Comparison of ENCODE assay signal across 10 mouse cellular contexts in genomic region chr8:72189417-72190214, GRCm38 (mm10). TPM values are rescaled to one million over a fixed set of nuclear protein-coding genes. Genes with fewer than 3 reads are reported as not detected.
DNase-seq lines count a peak whose midpoint lies in the region; ATAC-seq and TF ChIP-seq lines count a peak whose summit lies in the region.
"Had no signal": no experiment of that assay in that cellular context is flagged by ENCODE, and none has a peak within 500 bp of the region (broad histone marks: within the 10 kb centered on the region; RNA-seq: fewer than 3 reads in every experiment).

Gene Hsh2d, plus strand, starts transcription at chr8:72189638.

- H3K27ac ChIP-seq in stomach, embryonic 16.5 days (ENCODE audit: low read length) = peak within 1 kb of the TSS; percentile 38
- no peak within 1 kb of the TSS for H3K27ac ChIP-seq in heart, embryonic 12.5 days (ENCODE audit: poor library complexity, severe bottlenecking)
- H3K27ac ChIP-seq: limb, embryonic 12.5 days had no signal

- H3K4me3 ChIP-seq in G1E (ENCODE audit: low read depth, low read length) = peak within 1 kb of the TSS; percentile 48; the same call in 1 of the 2 replicates
- H3K4me3 ChIP-seq in stomach, embryonic 16.5 days (replicated peaks; ENCODE audit: low read length) = 0 out of 2 replicates have a peak within 1 kb of the TSS, but pooled peaks have one; percentile 7
- H3K4me3 ChIP-seq in heart, embryonic 12.5 days = no peak within 1 kb of the TSS
- H3K4me3 ChIP-seq: limb, embryonic 12.5 days had no signal

- H3K9ac ChIP-seq in stomach, embryonic 16.5 days (ENCODE audit: low read length) = no peak within 1 kb of the TSS
- H3K9ac ChIP-seq in heart, embryonic 12.5 days = no peak within 1 kb of the TSS
- H3K9ac ChIP-seq: limb, embryonic 12.5 days had no signal

- no peak for ATAC-seq in G1E (ENCODE audit: extremely low read depth, insufficient number of reproducible peaks, low FRiP score, poor library complexity, severe bottlenecking)
- peak; percentile 92 for ATAC-seq in erythroid progenitor cell, adult 5-6 weeks (replicated peaks; ENCODE audit: low FRiP score, poor library complexity, severe bottlenecking)
- ATAC-seq in stomach, embryonic 16.5 days (ENCODE audit: insufficient read depth, low FRiP score) = peak; percentile 78
- no peak for ATAC-seq in heart, embryonic 12.5 days (ENCODE audit: insufficient number of reproducible peaks, low FRiP score)

- H3K4me2 ChIP-seq in stomach, embryonic 16.5 days (ENCODE audit: low read depth, low read length) = peak within 1 kb of the TSS; percentile 0; the same call in 1 of the 2 replicates
- no peak within 1 kb of the TSS for H3K4me2 ChIP-seq in heart, embryonic 12.5 days
- H3K4me2 ChIP-seq: limb, embryonic 12.5 days had no signal

- H3K36me3 ChIP-seq in G1E (replicated peaks) = no peaks in the 10 kb centered on the region
- H3K36me3 ChIP-seq in stomach, embryonic 16.5 days (ENCODE audit: control insufficient read depth, insufficient read depth, low read length) = no peaks in the 10 kb centered on the region
- H3K36me3 ChIP-seq in heart, embryonic 12.5 days = no peaks in the 10 kb centered on the region
- H3K36me3 ChIP-seq: limb, embryonic 12.5 days had no signal

- H3K4me1 ChIP-seq in G1E (ENCODE audit: insufficient read depth, low read depth, low read length) = peaks cover 21% of the 10 kb centered on the region
- H3K4me1 ChIP-seq in stomach, embryonic 16.5 days (ENCODE audit: control insufficient read depth, insufficient read depth, low read length) = no peaks in the 10 kb centered on the region
- H3K4me1 ChIP-seq in heart, embryonic 12.5 days (replicated peaks) = no peaks in the 10 kb centered on the region
- H3K4me1 ChIP-seq: limb, embryonic 12.5 days had no signal

- intact Hi-C loops in left cerebral cortex, postnatal 14 days (cut with DNase I) = no loop called here

- DNase-seq in G1E (ENCODE audit: low spot score) = no peak
- peak; percentile 42 for DNase-seq in lung, postnatal 14 days
- DNase-seq in left cerebral cortex, postnatal 14 days (ENCODE audit: low spot score in 2 of 2) = no peak
- no peak for DNase-seq in gastrocnemius, adult 18-20 months (ENCODE audit: low spot score)
- DNase-seq: cerebellum, adult 18-20 months; gastrocnemius, postnatal 25 days had no signal

- TF ChIP-seq CTCF in G1E (IDR thresholded peaks at IDR 0.05; ENCODE audit: low read depth, low read length) = no peak

- 47% methylated on average over 12 of the region's 12 CpGs for WGBS in stomach, embryonic 16.5 days
- WGBS in heart, embryonic 12.5 days = 67% methylated on average over 12 of the region's 12 CpGs

- H3K27me3 ChIP-seq in G1E (ENCODE audit: insufficient read depth, low read length) = peaks cover 13% of the 10 kb centered on the region
- H3K27me3 ChIP-seq in stomach, embryonic 16.5 days (ENCODE audit: control insufficient read depth, insufficient read depth, low read length) = no peaks in the 10 kb centered on the region
- H3K27me3 ChIP-seq in heart, embryonic 12.5 days (replicated peaks) = no peaks in the 10 kb centered on the region
- H3K27me3 ChIP-seq: limb, embryonic 12.5 days had no signal

- H3K9me3 ChIP-seq in G1E (replicated peaks) = 0 out of 2 replicates have a peak, but pooled peaks cover 3% of the 10 kb centered on the region
- no peaks in the 10 kb centered on the region for H3K9me3 ChIP-seq in stomach, embryonic 16.5 days (replicated peaks; ENCODE audit: control insufficient read depth, low read length)
- no peaks in the 10 kb centered on the region for H3K9me3 ChIP-seq in heart, embryonic 12.5 days (replicated peaks)
- H3K9me3 ChIP-seq: limb, embryonic 12.5 days had no signal

RNA-seq across cellular contexts. Expression of gene Hsh2d, which starts in this region (rescaled TPM):
- total RNA-seq in G1E (2014; fragmentation: Nextera tagmentation) = 1.6 TPM in 1 of 2 replicates, not detected in the other
- total RNA-seq in G1E (2017) = 0.16 and 0.35 TPM in 2 replicates
- polyA plus RNA-seq in G1E (2012) = 1.5 and 2.2 TPM in 2 replicates
- 1.4 and 4.6 TPM in 2 replicates for total RNA-seq in erythroid progenitor cell, adult 5-6 weeks (2015; ENCODE audit: low replicate concordance)
- total RNA-seq in erythroid progenitor cell, adult 5-6 weeks (2017; ENCODE audit: low replicate concordance) = 0.64 TPM in 1 of 2 replicates, not detected in the other
- 1.4 and 2.0 TPM in 2 replicates for polyA plus RNA-seq in stomach, embryonic 16.5 days (2015; fragmentation: Nextera tagmentation; extraction: Ambion mirVana)
- total RNA-seq in left cerebral cortex, postnatal 14 days (2021) = not detected
- total RNA-seq in gastrocnemius, adult 18-20 months (2021) = not detected
- polyA plus RNA-seq in heart, embryonic 12.5 days (2016; fragmentation: Nextera tagmentation; extraction: Ambion mirVana) = 0.09 TPM in 1 of 2 replicates, not detected in the other
- total RNA-seq: gastrocnemius, postnatal 25 days had no signal
- polyA plus RNA-seq: limb, embryonic 12.5 days had no signal

Comparison
In these comparisons a context has a peak if more than half of its experiments do, and no peak if none do; other contexts are left out.
1. ATAC-seq: peak in erythroid progenitor cell, adult 5-6 weeks (single experiment) and stomach, embryonic 16.5 days (single experiment); none in G1E (single experiment) and heart, embryonic 12.5 days (single experiment).